Mouse (Mus musculus): Measurements from ENCODE around the gene Cfap73. TPM values are rescaled to one million over a fixed set of nuclear protein-coding genes. Genes with fewer than 3 reads are reported as not detected.

Gene Cfap73
- total and polyA plus RNA-seq, 3 experiments, result 0.16 TPM; not detected in 2

GRCm38 (mm10) chr5:120631128-120631527 lies 2.9 kb downstream of the Cfap73 start:
- Histone ChIP-seq H3K9ac (ENCODE audit: low read depth, low read length) (no peak overlapping the region), H3K27ac (no peak overlapping the region), H3K4me1 (ENCODE audit: control insufficient read depth, insufficient read depth, low read length) (no peaks in the 10 kb centered on the region), H3K79me2 (replicated peaks; ENCODE audit: control insufficient read depth, insufficient read depth, low read length) (no peaks in the 10 kb centered on the region), H3K36me3 (ENCODE audit: control insufficient read depth, insufficient read depth, low read length) (no peaks in the 10 kb centered on the region), H3K4me3 (no peak overlapping the region), H3K27me3 (ENCODE audit: control insufficient read depth, insufficient read depth, low read length) (no peaks in the 10 kb centered on the region)
- no peak for TF ChIP-seq CTCF (IDR thresholded peaks at IDR 0.05)
- TF ChIP-seq POLR2A (IDR thresholded peaks at IDR 0.05; ENCODE audit: insufficient read depth, low read depth, low read length), result no peak
- TF ChIP-seq EP300 (IDR thresholded peaks at IDR 0.05; ENCODE audit: insufficient read depth, low read depth, low read length), result no peak
- WGBS, result 5% methylated on average over 29 of the region's 29 CpGs
- DNase-seq, result no peak
- intact Hi-C loops (cut with DNase I), result no loop called here

DNA sequence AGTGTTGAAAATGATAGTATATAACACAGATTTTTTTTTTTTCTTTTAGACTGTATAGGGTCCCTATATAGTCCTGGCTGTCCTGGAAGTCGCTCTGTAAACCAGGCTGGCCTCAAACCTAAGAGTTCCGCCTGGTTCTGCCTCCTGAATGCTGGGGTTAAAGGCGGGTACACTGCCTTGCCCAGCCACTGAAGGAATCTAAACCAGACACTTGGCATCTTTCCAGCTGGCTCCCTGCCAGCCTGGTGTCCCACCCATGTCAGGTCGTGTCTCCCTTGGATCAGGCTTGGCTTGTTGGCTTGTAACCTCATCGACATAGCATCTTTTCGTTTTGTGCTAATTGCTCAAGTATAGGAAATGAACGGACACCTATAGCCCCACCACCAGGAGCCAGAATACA lies 5.4 kb downstream of the Cfap73 start:
- WGBS, result 46% methylated on average over 7 of the region's 7 CpGs
- H3K36me3 ChIP-seq (ENCODE audit: control insufficient read depth, insufficient read depth, low read length), result no peaks in the 10 kb centered on the region
- no peak overlapping the region for H3K27ac ChIP-seq
- H3K9ac ChIP-seq (ENCODE audit: low read depth, low read length), result no peak overlapping the region
- no peaks in the 10 kb centered on the region for H3K4me1 ChIP-seq (ENCODE audit: control insufficient read depth, insufficient read depth, low read length)
- H3K79me2 ChIP-seq (replicated peaks; ENCODE audit: control insufficient read depth, insufficient read depth, low read length), result no peaks in the 10 kb centered on the region
- H3K27me3 ChIP-seq (ENCODE audit: control insufficient read depth, insufficient read depth, low read length), result no peaks in the 10 kb centered on the region
- TF ChIP-seq EP300 (IDR thresholded peaks at IDR 0.05; ENCODE audit: insufficient read depth, low read depth, low read length) (no peak), POLR2A (IDR thresholded peaks at IDR 0.05; ENCODE audit: insufficient read depth, low read depth, low read length) (no peak)
- no peak for DNase-seq
- H3K4me3 ChIP-seq, result no peak overlapping the region
- intact Hi-C loops (cut with DNase I), result no loop called here

DNA sequence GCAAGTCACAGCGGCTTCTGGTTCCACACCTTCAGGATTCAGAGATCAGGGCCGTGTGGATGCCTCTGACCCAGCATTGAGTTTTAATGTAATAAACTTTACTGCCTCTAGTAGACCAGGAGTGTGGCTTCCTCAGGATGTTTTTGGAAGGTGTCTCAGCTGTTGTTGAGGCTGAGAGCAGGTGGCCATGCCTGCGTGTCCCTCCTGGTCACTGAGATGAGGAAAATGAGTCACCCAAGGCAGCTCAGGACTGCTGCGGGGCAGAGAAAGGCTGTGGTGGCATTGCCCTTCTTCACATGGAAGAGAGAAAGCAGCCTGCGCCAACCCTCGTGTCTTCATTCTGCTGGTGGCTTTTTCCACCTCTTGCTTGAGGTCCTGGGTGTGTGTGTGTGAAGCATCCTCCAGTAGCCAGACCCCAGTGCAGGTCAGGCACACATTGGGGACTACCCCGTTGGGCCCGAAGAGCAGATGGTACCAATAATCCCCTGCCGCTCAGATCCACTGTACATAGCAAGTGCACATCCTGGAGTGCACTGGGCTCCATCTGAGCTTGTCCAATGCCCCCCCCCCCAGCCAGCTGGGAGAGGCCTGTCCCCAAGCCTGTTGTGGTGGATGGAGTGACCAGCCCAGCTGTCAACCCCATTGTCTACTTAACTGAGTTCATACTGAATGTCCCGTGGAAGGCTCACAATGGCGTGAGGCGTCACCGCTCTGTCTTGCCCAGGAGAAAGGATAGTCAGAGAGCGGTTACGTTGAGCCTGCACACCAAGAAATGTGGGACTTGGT lies 6.3 kb downstream of the Cfap73 start:
- H3K79me2 ChIP-seq (replicated peaks; ENCODE audit: control insufficient read depth, insufficient read depth, low read length), result no peaks in the 10 kb centered on the region
- H3K27me3 ChIP-seq (ENCODE audit: control insufficient read depth, insufficient read depth, low read length), result no peaks in the 10 kb centered on the region
- TF ChIP-seq POLR2A (IDR thresholded peaks at IDR 0.05; ENCODE audit: insufficient read depth, low read depth, low read length), result no peak
- no peak for TF ChIP-seq EP300 (IDR thresholded peaks at IDR 0.05; ENCODE audit: insufficient read depth, low read depth, low read length)
- no peak for TF ChIP-seq CTCF (IDR thresholded peaks at IDR 0.05)
- H3K27ac ChIP-seq, result no peak overlapping the region
- no peak for DNase-seq
- H3K9ac ChIP-seq (ENCODE audit: low read depth, low read length), result no peak overlapping the region
- H3K36me3 ChIP-seq (ENCODE audit: control insufficient read depth, insufficient read depth, low read length), result no peaks in the 10 kb centered on the region
- no peaks in the 10 kb centered on the region for H3K4me1 ChIP-seq (ENCODE audit: control insufficient read depth, insufficient read depth, low read length)
- 87% methylated on average over 15 of the region's 15 CpGs for WGBS
- no peak overlapping the region for H3K4me3 ChIP-seq
- intact Hi-C loops (cut with DNase I), result no loop called here

GRCm38 (mm10) chr5:120626399-120626798 lies 7.6 kb downstream of the Cfap73 start:
- H3K79me2 ChIP-seq (replicated peaks; ENCODE audit: control insufficient read depth, insufficient read depth, low read length), result no peaks in the 10 kb centered on the region
- WGBS, result 71% methylated on average over 19 of the region's 19 CpGs
- no peak overlapping the region for H3K9ac ChIP-seq (ENCODE audit: low read depth, low read length)
- no peaks in the 10 kb centered on the region for H3K4me1 ChIP-seq (ENCODE audit: control insufficient read depth, insufficient read depth, low read length)
- H3K36me3 ChIP-seq (ENCODE audit: control insufficient read depth, insufficient read depth, low read length), result no peaks in the 10 kb centered on the region
- intact Hi-C loops (cut with DNase I), result no loop called here
- H3K27ac ChIP-seq, result no peak overlapping the region
- no peak for TF ChIP-seq POLR2A (IDR thresholded peaks at IDR 0.05; ENCODE audit: insufficient read depth, low read depth, low read length)
- TF ChIP-seq CTCF (IDR thresholded peaks at IDR 0.05), result no peak
- TF ChIP-seq EP300 (IDR thresholded peaks at IDR 0.05; ENCODE audit: insufficient read depth, low read depth, low read length), result no peak
- no peaks in the 10 kb centered on the region for H3K27me3 ChIP-seq (ENCODE audit: control insufficient read depth, insufficient read depth, low read length)
- DNase-seq, result no peak
- no peak overlapping the region for H3K4me3 ChIP-seq

GRCm38 (mm10) chr5:120624427-120624826 lies 9.6 kb downstream of the Cfap73 start:
- no peak for DNase-seq
- no peaks in the 10 kb centered on the region for H3K4me1 ChIP-seq (ENCODE audit: control insufficient read depth, insufficient read depth, low read length)
- 78% methylated on average over 10 of the region's 10 CpGs for WGBS
- H3K27me3 ChIP-seq (ENCODE audit: control insufficient read depth, insufficient read depth, low read length), result no peaks in the 10 kb centered on the region
- H3K4me3 ChIP-seq, result no peak overlapping the region
- TF ChIP-seq POLR2A (IDR thresholded peaks at IDR 0.05; ENCODE audit: insufficient read depth, low read depth, low read length), result no peak
- TF ChIP-seq EP300 (IDR thresholded peaks at IDR 0.05; ENCODE audit: insufficient read depth, low read depth, low read length), result no peak
- TF ChIP-seq CTCF (IDR thresholded peaks at IDR 0.05), result no peak
- intact Hi-C loops (cut with DNase I), result no loop called here
- H3K27ac ChIP-seq, result no peak overlapping the region
- H3K79me2 ChIP-seq (replicated peaks; ENCODE audit: control insufficient read depth, insufficient read depth, low read length), result no peaks in the 10 kb centered on the region
- no peak overlapping the region for H3K9ac ChIP-seq (ENCODE audit: low read depth, low read length)
- no peaks in the 10 kb centered on the region for H3K36me3 ChIP-seq (ENCODE audit: control insufficient read depth, insufficient read depth, low read length)

DNA sequence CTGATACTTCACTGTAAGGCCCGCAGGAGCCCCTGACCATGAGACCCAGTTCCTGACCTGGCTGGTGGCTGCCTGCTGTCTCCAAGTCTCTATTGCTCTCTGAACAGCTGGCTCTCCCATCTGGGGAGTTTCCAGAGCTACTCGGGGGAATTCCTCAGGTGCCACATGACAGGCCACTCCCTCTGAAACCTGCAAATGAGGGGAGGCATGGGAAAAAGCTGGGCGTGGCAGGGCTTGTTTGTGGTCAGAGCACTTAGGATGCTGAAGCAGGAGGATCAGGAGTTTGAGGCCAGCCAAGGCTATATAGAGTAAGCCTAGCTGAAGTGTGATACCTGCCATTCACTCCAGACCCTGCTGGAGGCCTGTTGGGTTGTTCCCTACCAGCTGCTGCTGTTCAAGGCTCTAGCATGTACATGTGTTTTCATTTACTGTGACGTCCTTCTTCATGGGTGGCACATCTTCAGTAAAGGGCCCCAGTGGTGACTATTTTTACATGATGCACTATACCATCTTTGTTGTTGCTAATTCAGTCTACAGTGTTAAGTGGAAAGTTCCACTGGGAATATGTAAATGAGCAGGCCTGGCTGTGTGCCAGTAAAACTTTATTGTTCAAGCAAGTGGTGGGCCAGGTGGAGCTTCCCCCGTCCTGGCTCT lies 11.7 kb downstream of the Cfap73 start:
- Histone ChIP-seq H3K9ac (ENCODE audit: low read depth, low read length) (no peak overlapping the region), H3K79me2 (replicated peaks; ENCODE audit: control insufficient read depth, insufficient read depth, low read length) (no peaks in the 10 kb centered on the region), H3K27me3 (ENCODE audit: control insufficient read depth, insufficient read depth, low read length) (no peaks in the 10 kb centered on the region), H3K36me3 (ENCODE audit: control insufficient read depth, insufficient read depth, low read length) (no peaks in the 10 kb centered on the region), H3K4me1 (ENCODE audit: control insufficient read depth, insufficient read depth, low read length) (no peaks in the 10 kb centered on the region), H3K27ac (no peak overlapping the region), H3K4me3 (no peak overlapping the region)
- WGBS, result 64% methylated on average over 5 of the region's 5 CpGs
- no peak for DNase-seq
- no peak for TF ChIP-seq CTCF (IDR thresholded peaks at IDR 0.05)
- TF ChIP-seq EP300 (IDR thresholded peaks at IDR 0.05; ENCODE audit: insufficient read depth, low read depth, low read length), result no peak
- no peak for TF ChIP-seq POLR2A (IDR thresholded peaks at IDR 0.05; ENCODE audit: insufficient read depth, low read depth, low read length)
- intact Hi-C loops (cut with DNase I), result no loop called here

All from heart, adult 2 months (tissue).